ENCODE assay signal across 8 mouse cellular contexts in the genomic region with DNA sequence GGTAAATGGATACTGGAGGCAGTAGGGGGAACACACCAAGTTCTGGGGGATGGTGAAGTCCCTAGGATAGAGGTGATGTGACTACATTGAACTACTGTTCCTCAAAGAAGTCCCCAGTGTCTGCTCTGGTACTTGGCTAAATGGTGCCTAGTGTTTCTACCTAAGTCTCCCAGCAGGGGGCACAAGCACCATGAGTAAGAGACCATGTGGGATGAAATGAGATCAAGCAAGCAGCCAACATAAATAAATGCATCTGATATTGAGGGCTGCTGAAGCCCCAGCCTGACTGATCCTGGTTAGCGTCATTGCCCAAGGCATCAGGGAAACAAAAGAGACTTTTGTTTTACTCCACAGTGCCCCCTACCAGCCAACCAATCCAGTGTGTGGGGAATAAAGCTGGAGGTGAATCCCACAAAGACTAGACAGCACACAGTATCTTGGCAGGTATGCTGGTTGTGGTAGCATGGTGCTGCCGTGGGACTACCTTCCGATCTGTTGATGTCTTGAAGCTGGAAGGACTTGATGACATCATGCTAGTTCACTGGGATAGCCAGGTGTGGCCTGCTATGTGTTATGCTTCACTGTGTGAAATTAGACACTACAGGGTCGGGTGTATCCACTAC.
DNase-seq lines count a peak whose midpoint lies in the region; ATAC-seq and TF ChIP-seq lines count a peak whose summit lies in the region.

No protein-coding gene starts in this region.

- H3K9me3 ChIP-seq in embryonic facial prominence, embryonic 11.5 days (replicated peaks; ENCODE audit: control insufficient read depth, low read length): no peaks in the 10 kb centered on the region
- H3K9me3 ChIP-seq in kidney, embryonic 16.5 days (ENCODE audit: low read length): no peaks in the 10 kb centered on the region

- no peaks in the 10 kb centered on the region for H3K36me3 ChIP-seq in embryonic facial prominence, embryonic 11.5 days (replicated peaks; ENCODE audit: control insufficient read depth, insufficient read depth, low read depth, low read length)
- H3K36me3 ChIP-seq in kidney, embryonic 16.5 days (ENCODE audit: insufficient read depth, low read length): no peaks in the 10 kb centered on the region

- no peak overlapping the region for H3K4me2 ChIP-seq in embryonic facial prominence, embryonic 11.5 days (ENCODE audit: low read depth, low read length)
- no peak overlapping the region for H3K4me2 ChIP-seq in kidney, embryonic 16.5 days (replicated peaks; ENCODE audit: low read depth, low read length)

- 55% methylated on average over 4 of the region's 4 CpGs for WGBS in embryonic facial prominence, embryonic 11.5 days
- 63% methylated on average over 4 of the region's 4 CpGs for WGBS in kidney, embryonic 16.5 days
- WGBS in lung, adult 2 months: 60% methylated on average over 4 of the region's 4 CpGs

- no peak for TF ChIP-seq POLR2A in lung, adult 2 months (IDR thresholded peaks at IDR 0.05; ENCODE audit: borderline replicate concordance, extremely low read depth, low read depth, low read length)

- H3K9ac ChIP-seq in embryonic facial prominence, embryonic 11.5 days (replicated peaks; ENCODE audit: low read length): no peak overlapping the region
- H3K9ac ChIP-seq in kidney, embryonic 16.5 days (replicated peaks; ENCODE audit: low read length): no peak overlapping the region

- no peaks in the 10 kb centered on the region for H3K27me3 ChIP-seq in embryonic facial prominence, embryonic 11.5 days (ENCODE audit: control insufficient read depth, insufficient read depth, low read length)
- no peaks in the 10 kb centered on the region for H3K27me3 ChIP-seq in kidney, embryonic 16.5 days (ENCODE audit: insufficient read depth, low read length)

- no peaks in the 10 kb centered on the region for H3K4me1 ChIP-seq in embryonic facial prominence, embryonic 11.5 days (ENCODE audit: control insufficient read depth, insufficient read depth, low read length)
- no peaks in the 10 kb centered on the region for H3K4me1 ChIP-seq in kidney, embryonic 16.5 days (ENCODE audit: insufficient read depth, low read length)
- H3K4me1 ChIP-seq in lung, adult 2 months (ENCODE audit: control insufficient read depth, insufficient read depth, low read length): no peaks in the 10 kb centered on the region

- 0 out of 2 replicates have a peak, but pooled peaks have one; percentile 10 for TF ChIP-seq CTCF in lung, adult 2 months (IDR thresholded peaks at IDR 0.05; ENCODE audit: insufficient read depth, low read length)

- peak; percentile 45 for DNase-seq in heart, adult 11 months
- no peak for DNase-seq in heart, adult 9 months (ENCODE audit: low spot score in 2 of 2)
- DNase-seq in R1 (ENCODE audit: low read depth, low spot score): peak; percentile 66
- peak; percentile 61 for DNase-seq in embryonic facial prominence, embryonic 11.5 days (ENCODE audit: low spot score)
- peak; percentile 19 for DNase-seq in lung, adult 2 months
- peak; percentile 67 to 75 for DNase-seq in right cerebral cortex, adult 2 months (ENCODE audit: low spot score in 2 of 2)
- no peak for DNase-seq in gastrocnemius, postnatal 14 days

- H3K4me3 ChIP-seq in embryonic facial prominence, embryonic 11.5 days (ENCODE audit: low read depth, low read length): no peak overlapping the region
- H3K4me3 ChIP-seq in kidney, embryonic 16.5 days (ENCODE audit: low read length): no peak overlapping the region
- H3K4me3 ChIP-seq in lung, adult 2 months (replicated peaks; ENCODE audit: extremely low read depth, low read depth, low read length): no peak overlapping the region

- intact Hi-C loops in gastrocnemius, postnatal 14 days (cut with DNase I; ENCODE audit: low total_unique reads): no loop called here

- peak; percentile 27; the same call in 1 of the 2 replicates for ATAC-seq in embryonic facial prominence, embryonic 11.5 days (replicated peaks; ENCODE audit: insufficient number of reproducible peaks, low FRiP score, low TSS enrichment, low read depth)
- ATAC-seq in kidney, embryonic 16.5 days (ENCODE audit: low FRiP score, low TSS enrichment): peak; percentile 57; the same call in 1 of the 2 replicates

- no peak overlapping the region for H3K27ac ChIP-seq in embryonic facial prominence, embryonic 11.5 days (replicated peaks; ENCODE audit: low read depth, low read length)
- no peak overlapping the region for H3K27ac ChIP-seq in kidney, embryonic 16.5 days (ENCODE audit: low read length)

Comparison
In these comparisons a context has a peak if more than half of its experiments do, and no peak if none do; other contexts are left out.
1. DNase-seq: peak in heart, adult 11 months (single experiment), R1 (single experiment), embryonic facial prominence, embryonic 11.5 days (single experiment), lung, adult 2 months (single experiment) and right cerebral cortex, adult 2 months (2 of 2); none in heart, adult 9 months (0 of 2) and gastrocnemius, postnatal 14 days (single experiment).